Mouse (Mus musculus) R1 (cell line): ENCODE measurements around the gene Col4a1.

Experiments used
- DNase-seq: peaks from one replicate; pipeline ENCODE4 v3.0.0-alpha.2; 2018; ENCODE audit warnings: low read depth, low spot score

The Col4a1 gene

GRCm38 (mm10) chr8:11331561-11331960 is 18.9 kb upstream of the Col4a1 start:
- peak; percentile 36 for DNase-seq

GRCm38 (mm10) chr8:11327722-11328417 is 15.2 kb upstream of the Col4a1 start:
- peak; percentile 30 for DNase-seq

GRCm38 (mm10) chr8:11327298-11327697 is 14.7 kb upstream of the Col4a1 start:
- DNase-seq, result no peak

GRCm38 (mm10) chr8:11324801-11325395 is 12.3 kb upstream of the Col4a1 start:
- DNase-seq, result no peak

- no peak for DNase-seq
These were observed 11.1 kb upstream of the Col4a1 start for GRCm38 (mm10) chr8:11323681-11324080.

- DNase-seq, result no peak
These were observed 10.3 kb upstream of the Col4a1 start for GRCm38 (mm10) chr8:11322724-11323585.

- no peak for DNase-seq
These were observed 9.2 kb upstream of the Col4a1 start for GRCm38 (mm10) chr8:11321841-11322240.

- DNase-seq, result no peak
These were observed 6.8 kb upstream of the Col4a1 start for GRCm38 (mm10) chr8:11319405-11319804.

- DNase-seq, result no peak
These were observed 3.5 kb upstream of the Col4a1 start for GRCm38 (mm10) chr8:11316118-11316517.

GRCm38 (mm10) chr8:11315179-11315943 is 2.7 kb upstream of the Col4a1 start:
- peak; percentile 52 for DNase-seq

GRCm38 (mm10) chr8:11314613-11315012 is 2.0 kb upstream of the Col4a1 start:
- DNase-seq, result no peak

GRCm38 (mm10) chr8:11313176-11314111 is 818 bp upstream of the Col4a1 start:
- peak; percentile 61 for DNase-seq

GRCm38 (mm10) chr8:11311681-11312348 is 811 bp downstream of the Col4a1 start:
- DNase-seq, result peak; percentile 69

- no peak for DNase-seq
These were observed 2.6 kb downstream of the Col4a1 start for GRCm38 (mm10) chr8:11310049-11310448.

- DNase-seq, result peak; percentile 70
These were observed 3.4 kb downstream of the Col4a1 start for GRCm38 (mm10) chr8:11309226-11309625.

- DNase-seq, result peak; percentile 91
These were observed 4.0 kb downstream of the Col4a1 start for GRCm38 (mm10) chr8:11308570-11308998.

GRCm38 (mm10) chr8:11307451-11307850 is 5.2 kb downstream of the Col4a1 start:
- no peak for DNase-seq

- DNase-seq, result no peak
These were observed 7.1 kb downstream of the Col4a1 start for GRCm38 (mm10) chr8:11305539-11305938.

- DNase-seq, result no peak
These were observed 8.5 kb downstream of the Col4a1 start for GRCm38 (mm10) chr8:11304027-11304601.

- no peak for DNase-seq
These were observed 12.2 kb downstream of the Col4a1 start for GRCm38 (mm10) chr8:11300436-11300835.
